Mouse (Mus musculus): ENCODE measurements around the gene Dctn2.
"Not testable (repeated sequence)": the region's sequence is repeated elsewhere in the genome, so short reads cannot be mapped to it uniquely, and the experiment has no call there.

The Dctn2 gene

GRCm38 (mm10) chr10:127289573-127290191, 23.5 kb downstream of the Dctn2 start:
- DNase-seq = peak; percentile 92 to 97

- peak; percentile 100 for DNase-seq
These were observed 24.2 kb downstream of the Dctn2 start for GRCm38 (mm10) chr10:127290307-127290929.

GRCm38 (mm10) chr10:127290930-127291880, 25.0 kb downstream of the Dctn2 start:
- DNase-seq = peak in 1 of 2 experiments; percentile 59

GRCm38 (mm10) chr10:127291881-127292638, 25.9 kb downstream of the Dctn2 start:
- DNase-seq = no peak

GRCm38 (mm10) chr10:127292987-127293538, 26.9 kb downstream of the Dctn2 start:
- no peak for DNase-seq

GRCm38 (mm10) chr10:127293590-127294113, 27.5 kb downstream of the Dctn2 start:
- DNase-seq = no peak

GRCm38 (mm10) chr10:127294895-127295510, 28.8 kb downstream of the Dctn2 start:
- DNase-seq = no peak

GRCm38 (mm10) chr10:127295986-127296794, 30.0 kb downstream of the Dctn2 start:
- DNase-seq = no peak

GRCm38 (mm10) chr10:127297015-127297871, 31.1 kb downstream of the Dctn2 start:
- DNase-seq = no peak

GRCm38 (mm10) chr10:127300361-127300760, 34.2 kb downstream of the Dctn2 start:
- DNase-seq = no peak

- DNase-seq = no peak
These were observed 37.0 kb downstream of the Dctn2 start for GRCm38 (mm10) chr10:127303136-127303535.

- DNase-seq = not testable (repeated sequence)
These were observed 43.0 kb downstream of the Dctn2 start for GRCm38 (mm10) chr10:127309167-127309566.

GRCm38 (mm10) chr10:127310523-127311475, 44.6 kb downstream of the Dctn2 start:
- DNase-seq = peak in 1 of 2 experiments; percentile 52

- peak; percentile 90 to 94 for DNase-seq
These were observed 45.5 kb downstream of the Dctn2 start, which contains the start of gene Mars for GRCm38 (mm10) chr10:127311476-127312355. Mars (minus strand) TSS chr10:127311786.

GRCm38 (mm10) chr10:127312356-127312676, 46.1 kb downstream of the Dctn2 start:
- peak; percentile 91 for DNase-seq

- no peak for DNase-seq
These were observed 46.7 kb downstream of the Dctn2 start for GRCm38 (mm10) chr10:127312858-127313257.

- not testable (repeated sequence) for DNase-seq
These were observed 47.3 kb downstream of the Dctn2 start for GRCm38 (mm10) chr10:127313516-127313915.

Data from cerebellum, postnatal 14 days (tissue).